Mouse (Mus musculus): ENCODE results near the gene Camk2b.
A peak's percentile ranks its signal among the peaks of the same experiment; 100 is the strongest.

Gene Camk2b

DNA sequence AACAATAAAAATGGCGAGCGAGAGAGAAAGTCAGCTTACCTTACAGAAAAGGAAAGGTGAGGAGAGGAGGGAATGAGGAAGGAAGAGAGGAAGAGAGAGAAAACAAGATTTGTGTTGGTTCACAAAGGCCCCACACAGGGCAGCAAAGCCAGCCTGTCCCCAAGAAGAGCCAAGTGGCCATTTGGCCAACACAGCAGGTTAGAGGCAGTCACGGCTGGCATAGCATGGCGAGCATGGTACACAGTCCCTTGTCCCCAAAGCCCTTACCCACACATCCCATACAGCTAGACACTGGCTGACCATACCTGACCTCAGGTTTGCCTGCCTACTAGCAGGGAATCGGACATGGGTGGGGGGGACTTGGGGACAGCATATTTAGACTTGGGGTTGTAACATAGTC, 82.5 kb downstream of the Camk2b start:
- no peak for DNase-seq (ENCODE audit: low spot score in 2 of 2)

DNA sequence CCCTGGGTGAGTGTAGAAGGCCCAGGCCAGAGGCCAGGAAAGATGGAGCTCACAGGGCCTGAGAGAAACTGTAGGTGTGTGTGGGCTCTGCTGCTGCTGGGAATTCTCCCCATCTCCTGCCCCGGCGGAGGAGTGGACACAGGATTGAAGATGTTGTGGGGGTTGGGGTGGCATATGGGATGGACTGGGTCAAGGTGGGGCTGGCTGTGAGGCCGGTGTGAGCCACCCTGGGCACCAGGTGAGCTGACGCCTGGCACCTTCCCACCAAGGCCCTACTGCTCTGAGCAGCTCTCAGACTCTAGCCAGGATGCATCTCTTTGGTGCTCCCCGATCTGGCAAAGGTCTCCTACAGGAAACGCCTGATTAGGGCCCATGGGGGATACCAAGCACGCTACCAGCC, 84.8 kb downstream of the Camk2b start:
- DNase-seq (ENCODE audit: low spot score in 2 of 2), result no peak

DNA sequence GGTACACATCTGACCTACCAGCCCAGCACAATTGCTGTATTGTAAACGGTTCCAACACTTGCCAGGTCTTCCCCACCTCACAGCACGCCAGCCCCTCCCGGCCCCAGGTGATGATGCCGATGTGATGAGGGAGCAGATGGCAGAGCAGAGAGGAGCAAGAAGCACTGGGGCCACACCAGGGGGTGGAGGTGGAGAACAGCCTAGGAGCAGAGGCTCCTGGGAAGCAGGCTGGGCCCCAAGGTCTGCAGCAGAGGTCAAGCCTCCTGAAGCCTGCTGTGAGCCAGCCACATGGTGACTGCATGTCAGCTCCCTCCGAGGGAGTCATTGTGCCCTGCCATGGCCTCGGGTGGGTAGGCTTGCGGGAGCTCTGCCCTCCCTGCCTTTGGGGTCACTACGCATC, 85.6 kb downstream of the Camk2b start:
- no peak for DNase-seq (ENCODE audit: low spot score in 2 of 2)

DNA sequence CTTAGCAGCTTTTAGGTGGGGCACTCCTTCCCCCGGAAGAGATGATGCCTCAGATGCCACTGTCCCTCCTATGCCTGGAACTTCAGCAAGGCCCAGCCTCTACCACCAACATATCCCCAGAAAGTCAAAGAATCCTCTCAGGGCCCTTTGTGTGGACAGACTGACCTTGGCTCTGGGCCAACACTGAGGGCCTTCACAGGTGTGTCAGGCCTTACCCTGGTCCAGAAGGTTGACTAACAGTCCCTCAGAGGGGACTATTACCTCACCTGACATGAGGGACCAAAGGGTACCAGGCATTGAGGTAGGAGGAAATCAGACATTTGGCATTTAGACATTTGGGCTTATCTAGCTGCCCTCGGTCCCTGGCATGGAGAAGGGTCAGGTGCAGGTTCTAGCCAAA, 86.1 kb downstream of the Camk2b start:
- no peak for DNase-seq (ENCODE audit: low spot score in 2 of 2)

DNA sequence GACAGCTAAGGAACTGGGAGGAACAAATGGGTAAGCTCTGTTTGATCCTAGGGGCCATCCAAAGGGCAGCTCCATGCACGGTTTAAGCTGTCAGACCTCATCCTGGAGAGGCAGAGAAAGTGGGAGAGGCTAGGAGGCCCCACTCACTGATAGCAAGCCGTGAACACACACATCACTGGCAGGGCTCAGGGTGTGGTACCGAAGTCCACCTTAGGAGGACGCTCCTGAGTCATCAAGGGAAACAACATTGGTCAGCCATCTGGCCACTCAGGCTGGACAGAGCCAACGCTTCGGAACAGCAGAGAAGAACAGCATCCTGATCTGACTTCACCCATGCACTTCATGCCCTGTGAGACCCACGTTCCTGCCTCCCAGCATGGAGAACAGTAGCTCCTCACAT, 87.1 kb downstream of the Camk2b start:
- no peak for DNase-seq (ENCODE audit: low spot score in 2 of 2)

DNA sequence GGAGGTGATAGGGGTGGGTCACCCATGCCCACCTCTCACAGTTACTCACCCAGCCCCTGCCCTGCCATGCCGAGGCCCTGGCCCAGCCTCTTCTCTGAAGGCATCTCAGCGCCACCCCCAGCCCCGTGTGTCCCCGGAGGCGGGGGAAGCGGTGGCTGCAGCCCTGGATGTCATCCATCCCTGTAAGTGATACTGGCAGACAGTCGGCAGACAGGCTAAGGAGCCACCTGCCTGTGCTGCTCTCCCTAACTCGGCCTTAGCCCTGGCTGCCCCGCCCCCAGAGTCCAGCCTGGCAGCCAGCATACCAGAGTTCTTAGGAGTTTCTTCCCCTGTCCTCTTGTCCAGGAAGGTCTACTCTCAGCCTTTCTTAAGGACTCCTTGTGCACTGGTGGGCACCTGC, 90.1 kb downstream of the Camk2b start:
- no peak for DNase-seq (ENCODE audit: low spot score in 2 of 2)

DNA sequence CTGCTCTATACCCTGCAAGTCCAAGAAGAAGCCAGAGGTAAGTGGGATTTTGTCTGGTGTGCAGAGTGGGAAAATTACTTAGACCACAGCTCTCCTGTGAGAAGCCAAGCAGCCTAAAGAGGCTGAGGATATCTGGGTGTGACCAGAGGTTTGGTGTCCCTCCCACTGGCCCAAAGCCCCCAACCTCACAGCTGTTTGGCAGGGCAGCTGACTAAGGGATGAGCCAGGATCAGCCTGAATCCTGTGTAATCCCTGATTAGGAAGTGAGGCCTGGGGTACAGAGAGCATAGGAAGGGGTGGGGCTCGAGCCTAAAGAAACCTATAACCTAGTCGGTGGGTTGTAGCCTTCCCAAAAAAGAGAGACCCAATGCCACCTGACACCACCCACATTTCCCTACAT, 91.1 kb downstream of the Camk2b start:
- DNase-seq (ENCODE audit: low spot score in 2 of 2), result no peak

DNA sequence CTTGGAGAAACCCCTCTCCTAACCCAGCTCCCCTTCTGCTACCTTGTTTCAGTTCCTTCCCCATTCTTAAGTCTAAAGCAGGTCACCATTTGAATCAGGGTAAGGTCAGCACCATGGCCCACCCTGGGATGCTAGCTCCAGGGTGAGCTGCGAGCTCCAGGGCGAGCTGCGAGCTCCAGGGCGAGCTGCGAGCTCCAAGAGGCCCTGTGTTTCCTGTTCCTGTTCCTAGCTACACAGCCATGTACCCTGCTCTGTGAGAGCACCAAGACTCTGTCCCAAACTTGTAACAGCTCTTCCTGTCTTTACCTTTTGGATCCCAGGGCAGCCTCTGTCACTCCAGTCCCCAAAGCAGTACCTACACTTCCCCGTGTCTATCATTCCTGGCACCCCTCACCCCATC, 92.1 kb downstream of the Camk2b start:
- no peak for DNase-seq (ENCODE audit: low spot score in 2 of 2)

DNA sequence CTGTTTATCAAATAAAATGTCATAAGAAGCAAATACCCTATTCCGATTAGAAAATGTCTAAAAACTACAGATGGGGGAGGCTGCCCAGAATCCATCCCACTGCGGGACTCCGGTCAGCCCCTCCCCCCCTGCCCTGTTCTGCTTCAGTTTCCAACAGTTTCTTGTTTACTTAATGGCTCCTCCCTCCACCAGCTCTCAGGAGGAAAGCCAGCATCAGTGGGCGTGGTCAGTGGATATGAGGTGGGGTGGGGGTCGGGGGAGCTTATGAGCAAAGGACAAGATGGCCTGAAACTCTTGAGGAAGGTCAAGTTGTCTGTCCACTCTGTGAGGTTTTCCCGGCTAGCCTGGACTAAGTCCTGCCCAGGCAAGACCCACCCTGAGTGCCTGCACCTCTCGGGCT, 93.0 kb downstream of the Camk2b start:
- DNase-seq (ENCODE audit: low spot score in 2 of 2), result no peak

DNA sequence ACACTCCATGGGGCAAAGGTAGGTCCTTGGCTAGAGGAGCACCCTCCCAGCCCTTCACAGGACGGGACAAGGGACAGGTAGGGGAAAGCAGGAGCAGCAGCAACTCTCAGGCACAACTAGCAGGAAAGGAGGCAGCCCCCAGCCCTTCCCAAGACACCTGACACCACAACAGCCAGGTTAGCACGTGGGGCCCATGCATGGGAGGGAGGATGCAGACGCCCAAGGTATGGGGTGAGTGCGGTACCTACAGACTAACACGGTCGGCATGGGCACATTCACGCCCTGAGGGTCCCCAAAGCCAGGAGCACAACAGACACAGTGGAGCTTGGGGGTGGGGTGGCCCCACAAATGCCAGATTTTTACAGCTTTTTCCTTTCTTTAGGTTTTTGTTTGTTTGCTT, 95.0 kb downstream of the Camk2b start:
- DNase-seq (ENCODE audit: low spot score in 2 of 2), result no peak

DNA sequence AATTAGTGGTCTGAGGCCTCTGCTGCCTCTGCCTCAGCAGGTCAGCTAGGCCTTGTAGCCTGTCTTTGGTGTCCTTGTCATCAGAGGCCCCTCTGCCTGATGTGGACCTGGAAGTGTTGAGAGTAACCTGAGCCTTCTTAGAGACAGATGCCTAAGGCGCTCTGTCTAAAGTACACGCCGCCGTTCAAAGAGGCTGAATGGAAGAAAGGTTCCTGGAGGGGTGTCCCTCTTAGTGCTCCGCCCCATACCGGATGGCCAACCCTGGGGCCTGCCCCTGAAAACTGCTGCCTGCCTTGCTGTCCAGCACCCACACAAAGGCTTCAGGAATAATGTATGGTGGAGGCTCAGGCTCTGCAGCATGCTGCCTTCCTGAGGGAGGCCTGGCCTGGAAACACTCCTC, 97.9 kb downstream of the Camk2b start:
- no peak for DNase-seq (ENCODE audit: low spot score in 2 of 2)

DNA sequence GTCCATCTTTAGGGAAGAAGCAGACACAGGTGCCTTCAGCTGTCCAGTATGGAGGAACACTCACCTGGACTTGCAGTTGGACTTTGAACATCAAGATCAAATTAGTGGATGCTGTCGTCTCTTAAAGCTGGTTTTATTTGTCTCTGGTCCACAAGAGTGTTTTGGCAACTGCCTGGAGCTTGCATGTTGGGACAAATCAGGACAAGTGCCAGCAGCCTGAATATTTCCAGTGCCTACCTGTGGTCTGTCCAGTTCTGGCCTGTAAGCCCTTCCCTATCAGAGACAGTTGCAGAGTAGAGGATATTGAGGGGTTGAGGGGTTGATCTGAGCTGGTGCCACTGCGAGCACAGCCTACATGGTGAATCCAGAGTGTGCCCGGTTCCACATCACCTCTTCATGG, 99.4 kb downstream of the Camk2b start:
- no peak for DNase-seq (ENCODE audit: low spot score in 2 of 2)

DNA sequence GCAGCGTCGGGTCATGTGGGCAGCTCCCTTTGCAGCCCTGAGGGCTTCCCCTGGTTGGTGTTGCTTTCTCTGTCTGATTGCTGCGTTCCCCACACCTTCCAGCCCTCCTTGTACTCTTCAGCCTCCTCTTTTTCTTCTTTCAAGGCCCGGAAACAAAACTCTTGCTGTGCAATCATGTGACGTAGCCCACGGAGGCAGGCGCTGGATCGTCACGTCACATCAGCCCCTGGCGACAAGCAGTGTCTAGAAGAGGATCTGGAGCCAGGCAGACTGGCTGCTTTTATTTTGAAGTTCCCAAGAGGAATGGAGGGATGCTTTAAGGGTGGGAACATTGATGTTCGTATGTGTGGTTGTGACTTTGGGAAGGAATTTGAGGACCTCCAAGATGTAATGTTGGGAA, 100.3 kb downstream of the Camk2b start:
- DNase-seq (ENCODE audit: low spot score in 2 of 2), result no peak

DNA sequence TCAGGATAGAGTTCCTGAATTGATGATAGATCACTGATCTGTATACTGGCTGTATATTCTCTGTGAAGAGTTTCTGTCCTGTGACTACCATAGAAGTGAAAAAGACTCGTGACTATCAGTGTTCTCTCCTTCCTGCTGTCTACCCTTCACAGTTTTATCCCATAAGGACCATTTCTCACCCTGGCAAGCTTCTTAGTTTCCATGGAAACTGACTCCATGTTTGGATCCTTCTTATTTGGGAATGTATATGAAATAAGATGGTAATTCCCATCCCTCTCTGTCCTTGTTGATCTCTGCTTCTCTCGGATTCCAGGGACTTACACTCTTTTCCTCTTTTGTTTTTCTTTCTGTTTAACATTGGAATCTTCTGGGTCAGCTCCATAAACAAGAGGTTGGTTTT, 106.1 kb downstream of the Camk2b start:
- no peak for DNase-seq (ENCODE audit: low spot score in 2 of 2)

DNA sequence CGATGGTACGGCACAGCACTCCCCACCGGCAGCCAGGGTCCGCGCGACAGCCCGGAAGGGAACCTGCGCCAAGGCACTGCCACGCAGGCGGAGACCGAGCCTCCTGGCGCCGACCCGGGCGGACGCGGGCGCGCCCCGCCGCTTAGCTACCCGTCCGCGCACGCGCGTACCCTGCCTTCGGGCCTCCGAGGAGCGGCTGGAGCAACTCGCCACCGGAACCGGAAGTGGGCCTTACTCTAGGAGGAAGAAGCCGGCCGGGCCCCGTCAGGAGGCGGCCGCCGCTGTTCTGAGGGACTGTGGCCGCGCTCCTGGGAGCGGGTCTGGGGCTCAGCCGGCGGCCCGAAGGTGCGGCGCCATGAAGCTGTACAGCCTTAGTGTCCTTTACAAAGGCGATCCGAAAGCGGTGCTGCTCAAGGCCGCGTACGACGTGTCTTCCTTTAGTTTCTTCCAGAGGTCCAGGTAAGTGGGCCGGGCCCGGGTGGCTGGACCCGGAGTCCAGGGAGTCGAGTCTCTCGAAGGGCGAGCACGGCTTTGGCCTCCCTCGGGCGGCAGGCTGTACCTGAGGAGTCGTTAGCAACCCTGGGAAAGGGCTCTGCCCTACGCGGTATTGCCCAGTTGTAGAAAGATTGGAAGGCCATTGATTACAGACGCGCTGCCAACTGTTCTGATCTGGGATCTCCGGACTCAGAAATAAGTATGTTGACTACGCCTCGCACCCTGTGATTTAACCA, 110.5 kb downstream of the Camk2b start, which contains the start of gene Ykt6:
Ykt6 (plus strand) TSS at position 148 of the 731 bp plus-strand sequence.
- peak; percentile 84 to 91 for DNase-seq (ENCODE audit: low spot score in 2 of 2)

DNA sequence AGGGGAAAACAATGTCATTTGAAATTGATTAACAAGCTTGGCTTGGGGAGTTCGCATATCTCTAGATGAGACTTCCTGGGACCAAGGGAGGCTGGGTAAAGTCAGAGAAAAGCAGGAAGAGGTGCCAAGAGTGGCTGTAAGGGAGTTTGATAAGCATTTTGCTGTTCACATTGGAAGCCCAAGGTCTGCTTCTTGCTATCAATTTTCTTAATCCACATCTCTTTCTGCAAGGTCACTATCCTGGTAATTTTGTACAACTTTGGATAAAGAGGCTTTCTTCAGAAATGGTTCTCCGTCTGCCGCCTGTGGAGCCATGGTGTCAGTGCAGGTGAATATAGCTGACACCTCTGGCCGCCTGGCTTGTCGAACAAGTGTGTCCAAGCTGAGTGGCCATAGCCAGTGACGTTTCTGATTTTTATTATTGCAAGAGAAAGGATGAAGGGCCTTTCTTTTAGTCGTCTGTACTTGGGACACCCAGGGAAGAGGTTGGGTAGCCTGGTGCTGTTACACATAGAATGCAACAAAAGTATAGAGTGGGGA, 111.1 kb downstream of the Camk2b start:
- DNase-seq (ENCODE audit: low spot score in 2 of 2), result no peak

DNA sequence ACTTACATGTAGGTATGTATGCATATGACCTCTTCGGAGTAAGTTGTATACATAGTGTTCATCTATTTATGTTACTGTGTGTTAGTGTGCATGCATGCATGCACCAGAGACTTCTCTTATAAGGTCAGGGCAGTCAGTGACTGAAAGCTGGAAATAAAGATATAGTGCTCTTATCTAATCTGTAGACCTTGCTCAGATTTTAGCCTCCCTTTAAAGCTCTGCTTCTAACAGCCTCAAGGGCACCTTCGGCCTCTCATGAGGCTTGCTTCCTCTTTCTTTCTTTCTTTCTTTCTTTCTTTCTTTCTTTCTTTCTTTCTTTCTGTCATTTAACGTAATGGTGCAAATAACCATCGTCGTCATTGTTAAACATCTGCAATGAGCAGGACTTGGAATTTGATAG, 111.7 kb downstream of the Camk2b start:
- no peak for DNase-seq (ENCODE audit: low spot score in 2 of 2)

DNA sequence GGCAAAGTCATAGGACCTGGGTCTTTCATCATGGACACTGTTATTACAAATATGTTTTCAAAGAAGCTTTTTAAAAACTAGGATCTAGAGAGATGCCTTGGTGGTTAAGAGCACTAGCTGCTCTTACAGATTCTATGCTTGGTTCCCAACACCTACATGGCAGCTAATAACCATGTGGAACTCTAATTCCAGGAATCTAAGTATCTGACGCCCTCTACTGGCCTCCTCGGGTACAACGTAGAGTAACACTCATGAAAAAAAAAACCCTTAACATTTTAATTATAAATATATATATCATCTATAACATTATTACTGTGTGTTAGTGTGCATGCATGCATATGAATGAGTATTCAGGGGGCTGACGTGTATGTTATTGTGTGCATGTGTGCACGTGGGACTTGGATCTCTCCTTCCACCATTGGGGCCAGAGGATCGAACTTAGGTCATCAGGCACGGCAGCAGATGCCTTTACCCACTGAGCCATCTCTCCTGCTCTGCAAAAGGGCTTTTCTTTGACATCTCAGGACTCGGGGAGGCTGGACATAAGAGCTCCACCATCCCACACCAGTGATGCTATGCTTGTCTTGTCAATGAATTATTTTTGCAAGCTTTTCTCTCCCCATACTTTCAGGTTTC, 112.9 kb downstream of the Camk2b start:
- no peak for DNase-seq (ENCODE audit: low spot score in 2 of 2)

DNA sequence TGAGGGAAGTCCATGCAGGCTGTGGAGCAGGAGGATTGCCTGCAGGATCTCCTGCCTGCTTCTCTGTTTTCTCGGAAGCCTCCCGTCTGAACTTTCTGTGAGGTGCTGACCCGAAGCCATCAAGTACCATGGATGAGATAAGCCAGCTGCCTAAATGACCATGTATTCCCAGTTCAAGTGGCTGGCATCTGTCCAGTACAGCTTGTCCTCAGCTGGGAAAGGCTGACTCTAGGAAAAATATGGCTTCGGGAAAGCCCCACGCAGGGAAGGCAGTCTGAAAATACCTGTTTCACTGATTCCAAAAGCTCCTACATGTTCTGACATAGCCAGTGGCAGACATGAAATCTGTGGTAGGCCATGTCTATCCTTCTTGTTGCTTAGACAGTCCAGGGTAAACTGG, 113.7 kb downstream of the Camk2b start:
- DNase-seq (ENCODE audit: low spot score in 2 of 2), result no peak

DNA sequence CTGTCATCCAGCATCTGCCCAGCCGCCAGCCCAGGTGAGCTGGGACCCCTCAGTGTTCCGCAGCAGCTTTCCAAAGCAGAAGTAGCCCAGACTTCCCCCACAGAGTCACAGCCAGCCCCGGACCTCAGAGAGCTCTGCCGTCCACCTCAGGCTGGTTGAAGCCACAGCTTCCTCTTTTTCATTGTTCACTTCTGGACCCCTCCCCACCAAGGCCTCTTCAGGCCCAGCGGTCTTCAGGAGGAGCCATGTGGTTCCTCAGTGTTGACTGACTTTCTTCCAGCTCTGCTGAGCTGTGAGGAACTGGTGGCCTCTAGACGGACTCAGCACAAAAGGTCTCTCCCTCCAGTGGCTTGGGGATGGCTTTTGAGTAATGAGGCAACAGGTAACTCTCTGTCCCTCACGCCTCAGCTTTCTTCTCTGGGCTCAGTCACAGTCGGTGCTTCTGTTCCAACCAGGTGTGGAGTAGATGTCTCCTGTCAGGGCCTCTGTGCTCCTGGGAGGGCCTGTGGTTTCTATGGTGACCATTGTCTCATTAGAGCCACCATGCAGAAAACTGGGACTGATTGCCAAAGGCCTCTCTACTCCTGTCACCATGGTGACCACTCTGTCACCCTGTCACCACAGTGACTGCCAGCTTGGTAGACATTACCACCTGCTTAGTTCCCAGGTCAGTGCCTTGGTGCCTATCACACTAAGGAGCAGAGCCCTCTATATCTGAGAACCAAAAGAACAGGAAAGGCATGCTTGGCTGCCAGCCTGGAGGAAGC, 116.4 kb downstream of the Camk2b start, which contains the start of gene Gck:
Gck (minus strand) TSS at position 496 of the 767 bp plus-strand sequence.
- DNase-seq (ENCODE audit: low spot score in 2 of 2), result no peak

DNA sequence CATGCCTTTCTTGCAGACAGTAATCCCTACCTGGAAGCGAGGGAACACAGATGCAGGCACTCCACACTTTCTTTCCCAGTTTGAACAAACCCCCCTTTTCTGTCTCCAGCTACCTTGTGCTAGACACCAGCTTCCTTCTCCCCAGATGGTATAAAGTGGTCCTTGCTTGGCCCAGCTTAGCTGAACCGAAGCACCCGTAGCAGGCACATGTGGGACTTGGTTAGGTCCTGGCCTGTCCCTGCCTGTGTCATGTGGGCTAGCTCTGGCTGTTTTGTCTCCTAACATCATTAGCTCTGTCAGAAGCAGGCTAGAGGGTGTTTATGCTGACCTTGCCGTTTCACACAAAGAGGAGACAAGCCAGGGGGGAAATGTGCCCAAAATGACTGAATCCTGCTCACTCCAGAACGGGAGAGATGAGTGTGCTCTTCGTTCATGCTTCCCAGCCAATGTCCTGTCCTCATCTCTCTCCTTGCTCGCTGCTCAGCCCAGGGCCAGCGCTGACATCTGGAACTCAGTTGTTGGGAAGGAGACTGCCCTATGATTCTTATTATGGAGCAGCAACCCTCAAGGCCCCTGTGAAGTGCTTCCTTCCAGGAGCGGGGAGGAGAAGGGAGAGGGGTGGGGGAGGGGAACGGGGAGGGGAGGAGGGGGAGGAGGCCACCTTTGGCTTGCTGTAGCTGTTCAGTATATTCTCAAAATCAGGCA, 117.5 kb downstream of the Camk2b start:
- no peak for DNase-seq (ENCODE audit: low spot score in 2 of 2)

DNA sequence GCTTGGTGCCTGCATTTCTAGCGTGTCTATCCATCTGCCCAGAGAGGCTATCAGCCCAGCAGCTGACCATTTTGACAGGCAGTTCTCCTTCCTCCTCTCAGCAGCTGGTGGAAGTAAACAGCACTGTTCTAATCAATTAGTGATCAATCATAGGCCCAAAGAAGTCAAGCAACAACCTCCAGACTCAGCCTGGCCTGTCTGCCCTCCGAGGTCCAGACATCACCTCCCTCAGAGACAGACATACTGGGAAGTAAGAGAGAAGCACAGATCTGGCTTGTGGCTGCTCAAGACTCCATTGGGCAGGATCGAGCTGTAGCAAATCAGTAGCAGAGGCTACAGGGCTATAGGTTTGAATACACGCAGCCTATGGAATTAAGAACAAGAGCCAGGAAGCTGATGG, 118.4 kb downstream of the Camk2b start:
- DNase-seq (ENCODE audit: low spot score in 2 of 2), result no peak
